Mouse (Mus musculus): ENCODE measurements around the gene Slc30a2.
"Not testable (repeated sequence)": the region's sequence is repeated elsewhere in the genome, so short reads cannot be mapped to it uniquely, and the experiment has no call there.

The Slc30a2 gene

GRCm38 (mm10) chr4:134319674-134320073 lies 23.3 kb upstream of the Slc30a2 start:
- DNase-seq (ENCODE audit: extremely low spot score, low spot score), result no peak

- DNase-seq (ENCODE audit: extremely low spot score, low spot score), result no peak
Measured at GRCm38 (mm10) chr4:134321524-134321923, 21.5 kb upstream of the Slc30a2 start.

GRCm38 (mm10) chr4:134324655-134325054 lies 18.3 kb upstream of the Slc30a2 start:
- DNase-seq (ENCODE audit: extremely low spot score, low spot score), result no peak

- no peak for DNase-seq (ENCODE audit: extremely low spot score, low spot score)
Measured at GRCm38 (mm10) chr4:134326859-134327530, 16.0 kb upstream of the Slc30a2 start.

- DNase-seq (ENCODE audit: extremely low spot score, low spot score), result no peak
Measured at GRCm38 (mm10) chr4:134328151-134328550, 14.8 kb upstream of the Slc30a2 start.

- DNase-seq (ENCODE audit: extremely low spot score, low spot score), result no peak
Measured at GRCm38 (mm10) chr4:134328832-134329231, 14.1 kb upstream of the Slc30a2 start.

- DNase-seq (ENCODE audit: extremely low spot score, low spot score), result no peak
Measured at GRCm38 (mm10) chr4:134330281-134330680, 12.7 kb upstream of the Slc30a2 start.

GRCm38 (mm10) chr4:134341231-134341630 lies 1.8 kb upstream of the Slc30a2 start:
- not testable (repeated sequence) for DNase-seq (ENCODE audit: extremely low spot score, low spot score)

GRCm38 (mm10) chr4:134342213-134342779 lies 685 bp upstream of the Slc30a2 start:
- no peak for DNase-seq (ENCODE audit: extremely low spot score, low spot score)

GRCm38 (mm10) chr4:134344620-134345019 lies 1.6 kb downstream of the Slc30a2 start:
- no peak for DNase-seq (ENCODE audit: extremely low spot score, low spot score)

GRCm38 (mm10) chr4:134345802-134346201 lies 2.8 kb downstream of the Slc30a2 start:
- DNase-seq (ENCODE audit: extremely low spot score, low spot score), result no peak

- DNase-seq (ENCODE audit: extremely low spot score, low spot score), result no peak
Measured at GRCm38 (mm10) chr4:134348078-134348477, 5.1 kb downstream of the Slc30a2 start.

GRCm38 (mm10) chr4:134348545-134348944 lies 5.6 kb downstream of the Slc30a2 start:
- DNase-seq (ENCODE audit: extremely low spot score, low spot score), result no peak

- no peak for DNase-seq (ENCODE audit: extremely low spot score, low spot score)
Measured at GRCm38 (mm10) chr4:134349829-134350228, 6.8 kb downstream of the Slc30a2 start.

GRCm38 (mm10) chr4:134350641-134351040 lies 7.7 kb downstream of the Slc30a2 start:
- DNase-seq (ENCODE audit: extremely low spot score, low spot score), result no peak

- DNase-seq (ENCODE audit: extremely low spot score, low spot score), result no peak
Measured at GRCm38 (mm10) chr4:134351329-134352260, 8.6 kb downstream of the Slc30a2 start.

- no peak for DNase-seq (ENCODE audit: extremely low spot score, low spot score)
Measured at GRCm38 (mm10) chr4:134352261-134352707, 9.3 kb downstream of the Slc30a2 start.

GRCm38 (mm10) chr4:134352929-134353328 lies 9.9 kb downstream of the Slc30a2 start:
- no peak for DNase-seq (ENCODE audit: extremely low spot score, low spot score)

GRCm38 (mm10) chr4:134353527-134354409 lies 10.8 kb downstream of the Slc30a2 start:
- no peak for DNase-seq (ENCODE audit: extremely low spot score, low spot score)

- no peak for DNase-seq (ENCODE audit: extremely low spot score, low spot score)
Measured at GRCm38 (mm10) chr4:134355841-134356452, 13.0 kb downstream of the Slc30a2 start.
